Mouse (Mus musculus): ENCODE measurements around the gene Oog4.
"Not testable (repeated sequence)": the region's sequence is repeated elsewhere in the genome, so short reads cannot be mapped to it uniquely, and the experiment has no call there.

Gene Oog4

GRCm38 (mm10) chr4:143450224-143450623 lies at the start of gene Oog4:
Gene Oog4, minus strand, starts transcription at chr4:143450324.
- DNase-seq (ENCODE audit: low spot score), result no peak

GRCm38 (mm10) chr4:143426770-143427169 lies 23.4 kb downstream of the Oog4 start:
- not testable (repeated sequence) for DNase-seq (ENCODE audit: low spot score)

- DNase-seq (ENCODE audit: low spot score), result no peak
These were observed 36.0 kb downstream of the Oog4 start for GRCm38 (mm10) chr4:143414121-143414520.

GRCm38 (mm10) chr4:143413621-143414020 lies 36.5 kb downstream of the Oog4 start:
- no peak for DNase-seq (ENCODE audit: low spot score)

- DNase-seq (ENCODE audit: low spot score), result peak; percentile 88
These were observed 37.7 kb downstream of the Oog4 start, which contains the start of gene Pramef8 for GRCm38 (mm10) chr4:143412219-143413092. Gene Pramef8, plus strand, starts transcription at chr4:143412426.

GRCm38 (mm10) chr4:143411566-143412218 lies 38.4 kb downstream of the Oog4 start:
- DNase-seq (ENCODE audit: low spot score), result no peak

- DNase-seq (ENCODE audit: low spot score), result peak; percentile 94
These were observed 55.9 kb downstream of the Oog4 start, which contains the start of gene Pramel1 for GRCm38 (mm10) chr4:143394181-143394580. Gene Pramel1, plus strand, starts transcription at chr4:143394428.

GRCm38 (mm10) chr4:143388955-143389702 lies 61.0 kb downstream of the Oog4 start:
- peak; percentile 48 for DNase-seq (ENCODE audit: low spot score)

Measured in testis, postnatal 14 days (tissue).